Mouse (Mus musculus) MEL (cell line): ENCODE data around the gene Rbm33. TPM values are rescaled to one million over a fixed set of nuclear protein-coding genes. Genes with fewer than 3 reads are reported as not detected.
A peak's percentile ranks its signal among the peaks of the same experiment; 100 is the strongest.

ENCODE experiments used
- DNase-seq: peaks from one replicate; pipeline ENCODE4 v3.0.0; 2011; ENCODE audit warnings: low read depth, low spot score
- H3K27ac ChIP-seq: 2 replicates; pipeline ENCODE4 v1.5.1; 2012; ENCODE audit warnings: low read depth, mild to moderate bottlenecking, control low read depth, low read length, moderate library complexity; ENCODE audit not compliant: control insufficient read depth
- H3K27me3 ChIP-seq, 2 experiments: fragments of 150-350 bp in 1 of 2; sonication (generic) in 1 of 2; 2 replicates each; pipeline ENCODE4 v1.6.1; 2012; ENCODE audit warnings: low read length in 2 of 2, mild to moderate bottlenecking in 2 of 2, improper control_type of control experiment in 1 of 2, moderate library complexity in 1 of 2; ENCODE audit not compliant: insufficient read depth in 2 of 2, control insufficient read depth in 1 of 2
- H3K36me3 ChIP-seq, 2 experiments: 2 replicates each; pipeline ENCODE4 v1.6.1; 2012 to 2014; ENCODE audit warnings: low read length in 2 of 2, improper control_type of control experiment in 1 of 2, inconsistent platforms in 1 of 2, mild to moderate bottlenecking in 1 of 2; ENCODE audit not compliant: insufficient read depth in 2 of 2, control insufficient read depth in 1 of 2
- H3K4me1 ChIP-seq, 2 experiments: fragments of 150-350 bp in 1 of 2; sonication (generic) in 1 of 2; 2 replicates each; pipeline ENCODE4 v1.6.1; 2012; ENCODE audit warnings: low read length in 2 of 2, improper control_type of control experiment in 1 of 2, mild to moderate bottlenecking in 1 of 2; ENCODE audit not compliant: insufficient read depth in 2 of 2, control insufficient read depth in 1 of 2
- H3K4me3 ChIP-seq, 2 experiments: fragments of 150-350 bp in 1 of 2; sonication (generic) in 1 of 2; 2 replicates each; pipeline ENCODE4 v1.5.1; 2012; ENCODE audit warnings: low read depth in 2 of 2, low read length in 2 of 2, mild to moderate bottlenecking in 2 of 2, moderate library complexity in 2 of 2, control low read depth in 1 of 2, improper control_type of control experiment in 1 of 2; ENCODE audit not compliant: control insufficient read depth in 1 of 2, insufficient read depth in 1 of 2
- H3K79me2 ChIP-seq: 2 replicates; pipeline ENCODE4 v1.6.1; 2012; ENCODE audit warnings: mild to moderate bottlenecking, low read length, moderate library complexity; ENCODE audit not compliant: control insufficient read depth, poor library complexity, insufficient read depth
- H3K9ac ChIP-seq: 2 replicates; pipeline ENCODE4 v1.6.1; 2012; ENCODE audit warnings: low read depth, mild to moderate bottlenecking, control low read depth, low read length, moderate library complexity; ENCODE audit not compliant: control insufficient read depth, poor library complexity, severe bottlenecking
- H3K9me3 ChIP-seq: fragments of 150-350 bp; sonication (generic); replicated peaks from 2 replicates; pipeline ENCODE4 v1.6.1; 2012; ENCODE audit warnings: mild to moderate bottlenecking, low read length, improper control_type of control experiment, moderate library complexity; ENCODE audit not compliant: insufficient read depth
- CHD2 ChIP-seq: IDR thresholded peaks from 2 replicates; pipeline ENCODE4 v1.6.1; 2011; ENCODE audit warnings: low read length, improper control_type of control experiment
- E2F4 ChIP-seq: IDR thresholded peaks from 2 replicates; pipeline ENCODE4 v1.6.1; 2011; ENCODE audit warnings: low read depth, low read length, improper control_type of control experiment, borderline replicate concordance
- ELF1 ChIP-seq: IDR thresholded peaks from 2 replicates; pipeline ENCODE4 v1.6.1; 2014; ENCODE audit warnings: low read depth, mild to moderate bottlenecking, inconsistent platforms, low read length, improper control_type of control experiment, moderate library complexity
- GABPA ChIP-seq: IDR thresholded peaks from 2 replicates; pipeline ENCODE4 v1.6.1; 2012; ENCODE audit warnings: low read depth, mild to moderate bottlenecking, inconsistent platforms, low read length, improper control_type of control experiment, moderate library complexity
- GATA1 ChIP-seq: IDR thresholded peaks from 2 replicates; pipeline ENCODE4 v1.6.1; 2011; ENCODE audit warnings: low read depth, low read length, improper control_type of control experiment
- HCFC1 ChIP-seq: IDR thresholded peaks from 2 replicates; pipeline ENCODE4 v1.6.1; 2012; ENCODE audit warnings: low read depth, mild to moderate bottlenecking, inconsistent platforms, low read length, improper control_type of control experiment, moderate library complexity
- MYC ChIP-seq: IDR thresholded peaks from 2 replicates; pipeline ENCODE4 v1.6.1; 2011; ENCODE audit warnings: low read depth, mild to moderate bottlenecking, low read length, improper control_type of control experiment, moderate library complexity
- NELFE ChIP-seq: IDR thresholded peaks from 2 replicates; pipeline ENCODE4 v1.6.1; 2011; ENCODE audit warnings: low read depth, low read length, improper control_type of control experiment
- NRF1 ChIP-seq: IDR thresholded peaks from 2 replicates; pipeline ENCODE4 v1.6.1; 2014; ENCODE audit warnings: low read depth, mild to moderate bottlenecking, inconsistent platforms, low read length, improper control_type of control experiment, moderate library complexity; ENCODE audit not compliant: poor library complexity, insufficient read depth, severe bottlenecking
- SIN3A ChIP-seq: IDR thresholded peaks from 2 replicates; pipeline ENCODE4 v1.6.1; 2012; ENCODE audit warnings: low read length, improper control_type of control experiment, inconsistent platforms
- SMC3 ChIP-seq: IDR thresholded peaks from 2 replicates; pipeline ENCODE4 v1.6.1; 2011; ENCODE audit warnings: low read depth, low read length, improper control_type of control experiment
- TAL1 ChIP-seq: IDR thresholded peaks from 2 replicates; pipeline ENCODE4 v1.6.1; 2012; ENCODE audit warnings: mild to moderate bottlenecking, inconsistent platforms, low read length, moderate library complexity, mixed read lengths
- USF1 ChIP-seq: IDR thresholded peaks from 2 replicates; pipeline ENCODE4 v1.6.1; 2014; ENCODE audit warnings: low read depth, mild to moderate bottlenecking, inconsistent platforms, low read length, improper control_type of control experiment, moderate library complexity
- USF2 ChIP-seq, 2 experiments: IDR thresholded peaks; 2 replicates each; pipeline ENCODE4 v1.6.1; 2011 to 2012; ENCODE audit warnings: improper control_type of control experiment in 2 of 2, low read length in 2 of 2, borderline replicate concordance in 1 of 2, inconsistent platforms in 1 of 2, low read depth in 1 of 2, mild to moderate bottlenecking in 1 of 2; ENCODE audit not compliant: insufficient read depth in 1 of 2
- ZKSCAN1 ChIP-seq: IDR thresholded peaks from 2 replicates; pipeline ENCODE4 v1.6.1; 2012; ENCODE audit warnings: low read depth, mild to moderate bottlenecking, inconsistent platforms, low read length, improper control_type of control experiment, moderate library complexity
- polyA plus RNA-seq, 2 experiments: library from polyadenylated mRNA; stranded (reverse) in 1 of 2; unstranded in 1 of 2; fragments of >175 nt in 1 of 2; fragments of >200 nt in 1 of 2; gene quantifications; 2 replicates each; pipeline versions ENCODE4 v1.2.1 to v1.2.4; 2012; ENCODE audit warnings: low replicate concordance in 2 of 2, low read depth in 1 of 2; ENCODE audit not compliant: insufficient read length in 2 of 2, insufficient read depth in 1 of 2, missing spikeins in 1 of 2
- total RNA-seq: library from RNA; depleted of rRNA; stranded (reverse); fragments of 300-350 nt; gene quantifications from 2 replicates; pipeline ENCODE4 v1.2.3, GENCODE M21; 2012

Rbm33 gene
- total and polyA plus RNA-seq, 3 experiments: 14.6 to 60.3 TPM; not detected in 1

DNA sequence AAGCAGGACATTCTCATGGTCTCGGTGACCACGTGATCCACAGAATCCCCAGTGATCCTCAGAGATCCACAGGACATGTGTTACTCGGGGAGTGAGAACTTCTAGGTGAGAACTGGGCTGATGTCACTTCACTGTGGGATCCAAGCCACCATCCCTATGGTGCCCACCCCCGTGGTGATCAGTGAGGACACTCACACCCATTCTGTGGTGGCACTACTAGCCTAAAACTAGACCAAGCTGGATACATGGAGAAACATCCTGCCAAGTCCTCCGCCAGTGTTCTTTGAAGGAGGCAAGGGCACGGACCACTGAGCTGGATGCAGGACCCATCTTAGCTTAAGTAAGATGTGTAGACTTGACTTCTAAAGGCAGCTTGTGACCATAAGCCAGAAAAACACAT, 17.6 kb upstream of the Rbm33 start:
- no peak for TF ChIP-seq NELFE
- TF ChIP-seq MYC: no peak
- TF ChIP-seq CHD2: no peak
- no peak for TF ChIP-seq USF2 (IDR thresholded peaks at IDR 0.05; ENCODE audit: borderline replicate concordance in 1 of 2, insufficient read depth in 1 of 2, low read depth in 1 of 2, low read length in 2 of 2)
- no peak for TF ChIP-seq TAL1
- no peak for TF ChIP-seq SIN3A
- no peak for TF ChIP-seq NRF1
- TF ChIP-seq GABPA: no peak
- TF ChIP-seq ZKSCAN1: no peak
- no peak for TF ChIP-seq E2F4
- no peak for TF ChIP-seq ELF1
- TF ChIP-seq, all 39 proteins: peak for 0
- H3K4me1 ChIP-seq: no peaks in the 10 kb centered on the region
- no peaks in the 10 kb centered on the region for H3K27me3 ChIP-seq
- no peak for DNase-seq
- no peak overlapping the region for H3K4me3 ChIP-seq
- H3K79me2 ChIP-seq: no peaks in the 10 kb centered on the region
- no peak overlapping the region for H3K9ac ChIP-seq
- no peaks in the 10 kb centered on the region for H3K36me3 ChIP-seq
- no peaks in the 10 kb centered on the region for H3K9me3 ChIP-seq
- no peak overlapping the region for H3K27ac ChIP-seq

DNA sequence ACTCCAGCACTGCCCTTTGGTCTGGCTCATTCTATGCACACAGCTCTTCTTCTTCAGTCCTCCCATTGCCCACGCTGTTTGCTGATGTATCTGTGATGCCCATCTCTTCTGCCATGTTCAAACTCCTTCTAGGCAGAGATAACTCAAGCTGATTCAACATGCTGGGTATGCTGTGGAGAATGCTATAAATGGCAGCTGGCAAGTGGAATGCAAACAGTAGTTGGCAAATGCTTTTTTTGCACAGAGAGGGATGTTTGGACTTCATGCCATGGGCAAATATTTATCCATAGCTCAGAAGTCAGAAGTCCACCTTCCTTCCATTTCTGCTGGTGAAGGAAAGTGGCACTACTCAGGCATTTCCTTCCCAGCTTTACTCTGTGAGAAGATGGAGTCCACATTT, 14.2 kb upstream of the Rbm33 start:
- H3K36me3 ChIP-seq: no peaks in the 10 kb centered on the region
- H3K4me3 ChIP-seq: no peak overlapping the region
- H3K9ac ChIP-seq: no peak overlapping the region
- H3K79me2 ChIP-seq: no peaks in the 10 kb centered on the region
- H3K27ac ChIP-seq: no peak overlapping the region
- no peaks in the 10 kb centered on the region for H3K9me3 ChIP-seq
- TF ChIP-seq SMC3: no peak
- no peak for TF ChIP-seq USF1
- no peak for TF ChIP-seq GATA1
- no peak for TF ChIP-seq HCFC1
- no peak for TF ChIP-seq USF2 (IDR thresholded peaks at IDR 0.05; ENCODE audit: borderline replicate concordance in 1 of 2, insufficient read depth in 1 of 2, low read depth in 1 of 2, low read length in 2 of 2)
- DNase-seq: no peak
- no peaks in the 10 kb centered on the region; a peak in 1 of 4 replicates for H3K27me3 ChIP-seq
- H3K4me1 ChIP-seq: no peaks in the 10 kb centered on the region

DNA sequence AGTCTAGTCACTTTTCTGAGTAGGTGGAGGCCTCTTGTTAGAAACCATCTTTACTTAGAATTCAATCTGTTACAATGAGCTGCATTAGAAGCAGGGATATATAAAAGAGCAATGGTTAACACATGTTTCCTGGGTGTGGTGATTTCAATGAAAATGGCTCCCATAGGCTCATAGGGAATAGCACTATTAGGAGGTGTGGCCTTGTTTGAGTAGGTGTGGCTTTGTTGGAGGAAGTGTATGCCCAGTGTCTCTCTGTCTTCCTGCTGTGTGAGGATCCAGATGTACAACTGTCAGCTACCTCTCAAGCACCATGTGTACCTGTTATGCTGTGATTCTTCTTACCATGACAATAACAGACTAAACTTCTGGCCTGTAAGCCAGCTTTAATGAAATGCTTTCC, 12.4 kb upstream of the Rbm33 start:
- Histone ChIP-seq H3K36me3 (no peaks in the 10 kb centered on the region), H3K9me3 (no peaks in the 10 kb centered on the region), H3K9ac (no peak overlapping the region), H3K4me1 (no peaks in the 10 kb centered on the region), H3K4me3 (no peak overlapping the region), H3K79me2 (no peaks in the 10 kb centered on the region), H3K27ac (no peak overlapping the region), H3K27me3 (peaks cover 0 to 5% of the 10 kb centered on the region in 2 experiments; a peak in 3 of 4 replicates)
- TF ChIP-seq USF1 (no peak), CHD2 (no peak), USF2 (IDR thresholded peaks at IDR 0.05; ENCODE audit: borderline replicate concordance in 1 of 2, insufficient read depth in 1 of 2, low read depth in 1 of 2, low read length in 2 of 2) (no peak)
- peak; percentile 36 for DNase-seq
